Mouse (Mus musculus) kidney, adult 8-10 months (tissue): ENCODE data around the gene Washc4.

ENCODE experiments used
- DNase-seq, 2 experiments: peaks; one replicate each; pipeline ENCODE4 v3.0.0; 2022

Gene Washc4

GRCm38 (mm10) chr10:83639881-83640386 is 96.4 kb downstream of the Washc4 start:
- DNase-seq = no peak

- no peak for DNase-seq
Measured at GRCm38 (mm10) chr10:83641641-83642040, 98.1 kb downstream of the Washc4 start.

GRCm38 (mm10) chr10:83644167-83644566 is 100.6 kb downstream of the Washc4 start:
- DNase-seq = no peak

GRCm38 (mm10) chr10:83644865-83645715 is 101.5 kb downstream of the Washc4 start:
- DNase-seq = no peak

- no peak for DNase-seq
Measured at GRCm38 (mm10) chr10:83645716-83645990, 102.1 kb downstream of the Washc4 start.
